Mouse (Mus musculus) embryo, embryonic 11.5 days (tissue): ENCODE measurements around the gene Slc7a1.

Source experiments
- DNase-seq: peaks from one replicate; pipeline ENCODE4 v3.0.0-alpha.2; 2012; ENCODE audit warnings: low read depth, low spot score

Gene Slc7a1

GRCm38 (mm10) chr5:148392831-148393230 lies 6.9 kb downstream of the Slc7a1 start:
- no peak for DNase-seq

- no peak for DNase-seq
These were observed 10.4 kb downstream of the Slc7a1 start for GRCm38 (mm10) chr5:148389007-148389970.

GRCm38 (mm10) chr5:148388251-148389006 lies 11.3 kb downstream of the Slc7a1 start:
- DNase-seq: no peak

- DNase-seq: no peak
These were observed 11.9 kb downstream of the Slc7a1 start for GRCm38 (mm10) chr5:148387820-148388219.

GRCm38 (mm10) chr5:148386471-148386870 lies 13.2 kb downstream of the Slc7a1 start:
- no peak for DNase-seq

- DNase-seq: no peak
These were observed 15.1 kb downstream of the Slc7a1 start for GRCm38 (mm10) chr5:148384501-148385055.

GRCm38 (mm10) chr5:148383841-148384500 lies 15.7 kb downstream of the Slc7a1 start:
- no peak for DNase-seq

GRCm38 (mm10) chr5:148381083-148381482 lies 18.6 kb downstream of the Slc7a1 start:
- no peak for DNase-seq

- no peak for DNase-seq
These were observed 19.5 kb downstream of the Slc7a1 start for GRCm38 (mm10) chr5:148380246-148380504.

- DNase-seq: no peak
These were observed 20.1 kb downstream of the Slc7a1 start for GRCm38 (mm10) chr5:148379455-148380245.

GRCm38 (mm10) chr5:148378707-148379106 lies 21.0 kb downstream of the Slc7a1 start:
- DNase-seq: no peak

GRCm38 (mm10) chr5:148378232-148378508 lies 21.5 kb downstream of the Slc7a1 start:
- no peak for DNase-seq

GRCm38 (mm10) chr5:148377439-148378231 lies 22.1 kb downstream of the Slc7a1 start:
- DNase-seq: no peak

GRCm38 (mm10) chr5:148376358-148376757 lies 23.3 kb downstream of the Slc7a1 start:
- DNase-seq: no peak

GRCm38 (mm10) chr5:148375480-148375879 lies 24.2 kb downstream of the Slc7a1 start:
- DNase-seq: no peak

GRCm38 (mm10) chr5:148373092-148373685 lies 26.5 kb downstream of the Slc7a1 start:
- DNase-seq: no peak

- DNase-seq: no peak
These were observed 27.4 kb downstream of the Slc7a1 start for GRCm38 (mm10) chr5:148372005-148372917.

- no peak for DNase-seq
These were observed 28.3 kb downstream of the Slc7a1 start for GRCm38 (mm10) chr5:148371375-148371774.

- DNase-seq: no peak
These were observed 29.1 kb downstream of the Slc7a1 start for GRCm38 (mm10) chr5:148370624-148371023.
